Mouse (Mus musculus) layer of hippocampus, postnatal 14 days (tissue): ENCODE measurements around the gene Runx1. TPM values are rescaled to one million over a fixed set of nuclear protein-coding genes. Genes with fewer than 3 reads are reported as not detected.
A peak's percentile ranks its signal among the peaks of the same experiment; 100 is the strongest.

Experiments used
- DNase-seq, 2 experiments: peaks; one replicate each; pipeline ENCODE4 v3.0.0; 2021 to 2022; ENCODE audit warnings: low spot score in 2 of 2, mixed read lengths in 1 of 2
- total RNA-seq, 2 experiments: library from RNA; stranded (reverse); gene quantifications; 2 replicates each; pipeline ENCODE4 v1.2.3; 2021

Runx1 gene
- total RNA-seq, 2 experiments from 2014 or later, result 1.9 to 2.6 TPM

GRCm38 (mm10) chr16:92578915-92579653, 246.9 kb downstream of the Runx1 start:
- DNase-seq, result no peak

- DNase-seq, result no peak
Observed at GRCm38 (mm10) chr16:92577381-92577780, 248.6 kb downstream of the Runx1 start.

- DNase-seq, result no peak
Observed at GRCm38 (mm10) chr16:92575792-92576191, 250.2 kb downstream of the Runx1 start.

- DNase-seq, result no peak
Observed at GRCm38 (mm10) chr16:92573193-92573592, 252.8 kb downstream of the Runx1 start.

- no peak for DNase-seq
Observed at GRCm38 (mm10) chr16:92571246-92571645, 254.7 kb downstream of the Runx1 start.

- DNase-seq, result no peak
Observed at GRCm38 (mm10) chr16:92566146-92566545, 259.8 kb downstream of the Runx1 start.

- DNase-seq, result peak; percentile 86
Observed at GRCm38 (mm10) chr16:92565708-92566107, 260.2 kb downstream of the Runx1 start.

GRCm38 (mm10) chr16:92565291-92565690, 260.7 kb downstream of the Runx1 start:
- peak; percentile 8 to 9 for DNase-seq

GRCm38 (mm10) chr16:92555051-92555450, 270.9 kb downstream of the Runx1 start:
- DNase-seq, result no peak

- DNase-seq, result no peak
Observed at GRCm38 (mm10) chr16:92552858-92553257, 273.1 kb downstream of the Runx1 start.

GRCm38 (mm10) chr16:92552106-92552382, 273.9 kb downstream of the Runx1 start:
- no peak for DNase-seq
